Mouse (Mus musculus) limb, embryonic 10.5 days (tissue): ENCODE results near the gene Marcks. TPM values are rescaled to one million over a fixed set of nuclear protein-coding genes. Genes with fewer than 3 reads are reported as not detected.

Experiments used
- polyA plus RNA-seq: library from polyadenylated mRNA; unstranded; fragments of >200 nt; fragmentation: Nextera tagmentation; extraction: Ambion mirVana; gene quantifications from 2 replicates; pipeline ENCODE4 v1.2.1, GENCODE M21; 2016

The Marcks gene
- polyA plus RNA-seq, 1 experiment from 2014 or later = 115 TPM

Other genes starting within 250 kb of the Marcks start
- 285 and 327 TPM in 2 replicates for gene Hdac2, start 164.4 kb downstream of the Marcks start, polyA plus RNA-seq